ENCODE assay signal across 8 mouse cellular contexts in the genomic region with DNA sequence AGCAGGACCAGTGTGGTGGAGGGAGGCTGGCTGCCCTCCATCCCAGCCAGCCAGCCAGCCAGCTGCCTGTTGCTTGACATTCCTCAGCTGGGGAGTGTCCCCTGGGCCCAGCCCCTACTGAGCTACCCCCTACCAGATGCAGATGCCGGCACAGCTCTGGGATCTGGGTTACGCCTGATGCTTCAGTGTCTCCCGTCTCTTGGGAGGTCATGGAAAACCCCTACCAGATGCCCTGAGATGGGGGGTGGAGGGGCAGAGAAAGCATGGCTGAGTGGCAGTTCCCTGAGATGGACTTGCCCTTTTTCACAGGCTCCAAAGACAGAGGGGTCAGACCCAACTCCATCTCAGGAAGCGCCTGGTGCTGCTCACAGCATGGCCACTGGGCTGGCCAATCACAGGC. TPM values are rescaled to one million over a fixed set of nuclear protein-coding genes. Genes with fewer than 3 reads are reported as not detected.
DNase-seq lines count a peak whose midpoint lies in the region; ATAC-seq lines count a peak whose summit lies in the region.

No protein-coding gene starts in this region.

- H3K9ac ChIP-seq in heart, embryonic 13.5 days: peak overlapping the region; percentile 59
- H3K9ac ChIP-seq in lung, embryonic 16.5 days (ENCODE audit: low read length): peak overlapping the region; percentile 36

- ATAC-seq in heart, embryonic 13.5 days (ENCODE audit: extremely low read depth, insufficient number of reproducible peaks, low FRiP score, low TSS enrichment): no peak
- ATAC-seq in lung, embryonic 16.5 days (ENCODE audit: low read depth): peak; percentile 70

- H3K4me1 ChIP-seq in heart, embryonic 13.5 days: peaks cover 98% of the 10 kb centered on the region
- H3K4me1 ChIP-seq in lung, embryonic 16.5 days (replicated peaks; ENCODE audit: control insufficient read depth, insufficient read depth, low read length): peaks cover 82% of the 10 kb centered on the region

- 0 out of 2 replicates have a peak, but pooled peaks cover 12% of the 10 kb centered on the region for H3K27me3 ChIP-seq in heart, embryonic 13.5 days (replicated peaks)
- no peaks in the 10 kb centered on the region for H3K27me3 ChIP-seq in lung, embryonic 16.5 days (ENCODE audit: control insufficient read depth, insufficient read depth, low read depth, low read length)

- H3K36me3 ChIP-seq in heart, embryonic 13.5 days: no peaks in the 10 kb centered on the region
- H3K36me3 ChIP-seq in lung, embryonic 16.5 days (ENCODE audit: control insufficient read depth, insufficient read depth, low read length): no peaks in the 10 kb centered on the region

- H3K27ac ChIP-seq in heart, embryonic 13.5 days (replicated peaks): peak overlapping the region; percentile 82
- H3K27ac ChIP-seq in lung, embryonic 16.5 days (ENCODE audit: low read length): peak overlapping the region; percentile 63

- WGBS in heart, embryonic 13.5 days: 49% methylated on average over 4 of the region's 4 CpGs
- WGBS in lung, embryonic 16.5 days: 57% methylated on average over 4 of the region's 4 CpGs

- H3K4me2 ChIP-seq in heart, embryonic 13.5 days: no peak overlapping the region; the same call in 1 of the 2 replicates
- H3K4me2 ChIP-seq in lung, embryonic 16.5 days (ENCODE audit: low read depth, low read length): no peak overlapping the region

- no peak overlapping the region for H3K4me3 ChIP-seq in heart, embryonic 13.5 days
- H3K4me3 ChIP-seq in lung, embryonic 16.5 days (ENCODE audit: low read length): no peak overlapping the region

- DNase-seq in 3T3-L1 (ENCODE audit: low read depth, low spot score): peak; percentile 76
- DNase-seq in A20 (ENCODE audit: low read depth, low spot score): peak; percentile 66
- no peak for DNase-seq in right cerebral cortex, adult 18-20 months
- no peak for DNase-seq in right cerebral cortex, postnatal 25 days
- no peak for DNase-seq in right cerebral cortex, postnatal 4 days
- no peak for DNase-seq in urinary bladder, adult 18-20 months (ENCODE audit: low spot score in 2 of 2)

- no peaks in the 10 kb centered on the region for H3K9me3 ChIP-seq in heart, embryonic 13.5 days
- no peaks in the 10 kb centered on the region for H3K9me3 ChIP-seq in lung, embryonic 16.5 days (ENCODE audit: control insufficient read depth, low read length)

RNA-seq across cellular contexts. Expression of gene Kif21b, which starts 5.4 kb away (rescaled TPM):
- 1.5 and 1.7 TPM in 2 replicates for polyA plus RNA-seq in heart, embryonic 13.5 days (2015; fragmentation: Nextera tagmentation; extraction: Ambion mirVana)
- polyA plus RNA-seq in lung, embryonic 16.5 days (2015; fragmentation: Nextera tagmentation; extraction: Ambion mirVana): 2.2 and 2.6 TPM in 2 replicates

Comparison
In these comparisons a context has a peak if more than half of its experiments do, and no peak if none do; other contexts are left out.
1. DNase-seq: peak in 3T3-L1 (single experiment) and A20 (single experiment); none in right cerebral cortex, adult 18-20 months (single experiment), right cerebral cortex, postnatal 25 days (single experiment), right cerebral cortex, postnatal 4 days (single experiment) and urinary bladder, adult 18-20 months (0 of 2).